Mouse (Mus musculus) CH12.LX (cell line): ENCODE results near the gene C1ra. TPM values are rescaled to one million over a fixed set of nuclear protein-coding genes. Genes with fewer than 3 reads are reported as not detected.
"Not testable (repeated sequence)": the region's sequence is repeated elsewhere in the genome, so short reads cannot be mapped to it uniquely, and the experiment has no call there.

ENCODE experiments used
- DNase-seq: peaks from one replicate; pipeline ENCODE4 v3.0.0-alpha.2; 2013; ENCODE audit errors: extremely low read depth
- H3K27ac ChIP-seq: 2 replicates; pipeline ENCODE4 v1.5.1; 2012; ENCODE audit warnings: low read depth, mild to moderate bottlenecking, control low read depth, moderate library complexity; ENCODE audit not compliant: insufficient read depth
- H3K27me3 ChIP-seq: replicated peaks from 2 replicates; pipeline ENCODE3; 2012; ENCODE audit warnings: inconsistent platforms
- H3K36me3 ChIP-seq, 2 experiments: replicated peaks in 1 of 2; 2 replicates each; pipeline versions ENCODE3 to v1.6.1; 2012; ENCODE audit warnings: inconsistent platforms in 1 of 2, low read length in 1 of 2, mild to moderate bottlenecking in 1 of 2, mixed read lengths in 1 of 2, moderate library complexity in 1 of 2; ENCODE audit not compliant: control insufficient read depth in 1 of 2, insufficient read depth in 1 of 2
- H3K4me1 ChIP-seq, 2 experiments: 2 replicates each; pipeline ENCODE4 v1.6.1; 2012; ENCODE audit warnings: inconsistent platforms in 1 of 2, moderate library complexity in 1 of 2; ENCODE audit not compliant: insufficient read depth in 2 of 2, control insufficient read depth in 1 of 2
- H3K4me2 ChIP-seq: 2 replicates; pipeline ENCODE4 v1.6.1; 2012; ENCODE audit warnings: low read depth, mild to moderate bottlenecking, control low read depth; ENCODE audit not compliant: poor library complexity, insufficient read depth, severe bottlenecking
- H3K4me3 ChIP-seq, 3 experiments: fragments of 150-350 bp in 1 of 3; sonication (generic) in 1 of 3; replicated peaks in 1 of 3; 2 replicates each; pipeline versions ENCODE3 to v1.5.1; 2011 to 2012; ENCODE audit warnings: low read depth in 2 of 3, low read length in 2 of 3, mild to moderate bottlenecking in 2 of 3, moderate library complexity in 2 of 3, control low read depth in 1 of 3, improper control_type of control experiment in 1 of 3, inconsistent platforms in 1 of 3, mixed read lengths in 1 of 3; ENCODE audit not compliant: poor library complexity in 1 of 3
- H3K79me2 ChIP-seq: replicated peaks from 2 replicates; pipeline ENCODE4 v1.6.1; 2012; ENCODE audit warnings: mild to moderate bottlenecking, moderate library complexity; ENCODE audit not compliant: control insufficient read depth, poor library complexity, insufficient read depth, severe bottlenecking; ENCODE audit errors: extremely low read depth
- H3K9ac ChIP-seq: 2 replicates; pipeline ENCODE4 v1.6.1; 2012; ENCODE audit warnings: low read depth, mild to moderate bottlenecking, control low read depth, moderate library complexity; ENCODE audit not compliant: insufficient read depth
- H3K9me3 ChIP-seq: replicated peaks from 2 replicates; pipeline ENCODE3; 2012; ENCODE audit warnings: low read length, inconsistent platforms, mixed read lengths
- CHD1 ChIP-seq: IDR thresholded peaks from 2 replicates; pipeline ENCODE4 v1.6.1; 2012; ENCODE audit warnings: low read depth, low read length, improper control_type of control experiment, inconsistent platforms
- CTCF ChIP-seq, 2 experiments: IDR thresholded peaks in 1 of 2; conservative IDR thresholded peaks in 1 of 2; 2 replicates each; pipeline ENCODE4 v1.5.1; 2011 to 2012; ENCODE audit warnings: low read depth in 2 of 2, low read length in 2 of 2, improper control_type of control experiment in 1 of 2, inconsistent platforms in 1 of 2, mild to moderate bottlenecking in 1 of 2, moderate library complexity in 1 of 2
- ETS1 ChIP-seq: conservative IDR thresholded peaks from 2 replicates; pipeline ENCODE4 v1.6.1; 2012; ENCODE audit warnings: low read depth, mild to moderate bottlenecking, inconsistent platforms, low read length, improper control_type of control experiment, moderate library complexity
- GABPA ChIP-seq: IDR thresholded peaks from 2 replicates; pipeline ENCODE4 v1.6.1; 2012; ENCODE audit warnings: low read depth, low read length, improper control_type of control experiment, inconsistent platforms; ENCODE audit not compliant: insufficient replicate concordance
- HCFC1 ChIP-seq: IDR thresholded peaks from 2 replicates; pipeline ENCODE4 v1.6.1; 2012; ENCODE audit warnings: low read depth, mild to moderate bottlenecking, inconsistent platforms, low read length, improper control_type of control experiment
- JUND ChIP-seq: conservative IDR thresholded peaks from 2 replicates; pipeline ENCODE4 v1.6.1; 2011; ENCODE audit warnings: low read depth, low read length, improper control_type of control experiment
- MAX ChIP-seq: IDR thresholded peaks from 2 replicates; pipeline ENCODE4 v1.6.1; 2011; ENCODE audit warnings: low read length, improper control_type of control experiment
- MAZ ChIP-seq: IDR thresholded peaks from 2 replicates; pipeline ENCODE4 v1.6.1; 2012; ENCODE audit warnings: low read depth, mild to moderate bottlenecking, inconsistent platforms, low read length, improper control_type of control experiment, moderate library complexity
- MXI1 ChIP-seq: IDR thresholded peaks from 2 replicates; pipeline ENCODE4 v1.6.1; 2011; ENCODE audit warnings: mild to moderate bottlenecking, low read depth, low read length, improper control_type of control experiment
- MYC ChIP-seq: IDR thresholded peaks from 2 replicates; pipeline ENCODE4 v1.6.1; 2011; ENCODE audit warnings: low read depth, mild to moderate bottlenecking, improper control_type of control experiment, low read length
- RAD21 ChIP-seq: IDR thresholded peaks from 2 replicates; pipeline ENCODE4 v1.6.1; 2011; ENCODE audit warnings: low read depth, mild to moderate bottlenecking, low read length, improper control_type of control experiment, moderate library complexity
- RCOR1 ChIP-seq: conservative IDR thresholded peaks from 2 replicates; pipeline ENCODE4 v1.6.1; 2012; ENCODE audit warnings: low read depth, mild to moderate bottlenecking, inconsistent platforms, low read length, improper control_type of control experiment
- SIN3A ChIP-seq: IDR thresholded peaks from 2 replicates; pipeline ENCODE4 v1.6.1; 2012; ENCODE audit warnings: low read length, improper control_type of control experiment, inconsistent platforms
- TBP ChIP-seq: conservative IDR thresholded peaks from 2 replicates; pipeline ENCODE4 v1.6.1; 2011; ENCODE audit warnings: low read depth, low read length, improper control_type of control experiment
- UBTF ChIP-seq: IDR thresholded peaks from 2 replicates; pipeline ENCODE4 v1.6.1; 2012; ENCODE audit warnings: low read depth, mild to moderate bottlenecking, inconsistent platforms, low read length, improper control_type of control experiment, moderate library complexity
- USF1 ChIP-seq: IDR thresholded peaks from 2 replicates; pipeline ENCODE4 v1.6.1; 2014; ENCODE audit warnings: low read depth, mild to moderate bottlenecking, inconsistent platforms, low read length, improper control_type of control experiment
- USF2 ChIP-seq: conservative IDR thresholded peaks from 2 replicates; pipeline ENCODE4 v1.6.1; 2011; ENCODE audit warnings: low read depth, low read length, improper control_type of control experiment
- ZNF384 ChIP-seq: IDR thresholded peaks from 2 replicates; pipeline ENCODE4 v1.6.1; 2012; ENCODE audit warnings: low read depth, low read length, improper control_type of control experiment, inconsistent platforms
- dilution Hi-C: fragments of 300-500 bp; cut with MboI; formaldehyde crosslinking; loops from 2 replicates; pipeline ENCODE4 v1.14.3; 2020; ENCODE audit warnings: low sequenced_read_pairs; ENCODE audit not compliant: extremely low pct_unique_long_range_greater_than_20kb, extremely low pct_ligation_motif_present
- in situ Hi-C: fragments of 300-500 bp; cut with MboI; formaldehyde crosslinking; loops from 3 replicates; pipeline ENCODE4 v1.14.3; 2019; ENCODE audit warnings: low sequenced_read_pairs, low pct_ligation_motif_present, low pct_unique_long_range_greater_than_20kb, mixed read lengths
- polyA plus RNA-seq: library from polyadenylated mRNA; unstranded; fragments of >175 nt; gene quantifications from 2 replicates; pipeline ENCODE4 v1.2.1, GENCODE M21; 2012; ENCODE audit warnings: low read depth; ENCODE audit not compliant: insufficient read length
- total RNA-seq, 2 experiments: library from RNA; depleted of rRNA; stranded (reverse); fragments of 300-350 nt in 1 of 2; fragments of >200 nt in 1 of 2; gene quantifications; 2 replicates each; pipeline ENCODE4 v1.2.3; 2012 to 2014

C1ra gene
- total and polyA plus RNA-seq, 3 experiments = 8.4 to 21.9 (median 19.8) TPM

DNA sequence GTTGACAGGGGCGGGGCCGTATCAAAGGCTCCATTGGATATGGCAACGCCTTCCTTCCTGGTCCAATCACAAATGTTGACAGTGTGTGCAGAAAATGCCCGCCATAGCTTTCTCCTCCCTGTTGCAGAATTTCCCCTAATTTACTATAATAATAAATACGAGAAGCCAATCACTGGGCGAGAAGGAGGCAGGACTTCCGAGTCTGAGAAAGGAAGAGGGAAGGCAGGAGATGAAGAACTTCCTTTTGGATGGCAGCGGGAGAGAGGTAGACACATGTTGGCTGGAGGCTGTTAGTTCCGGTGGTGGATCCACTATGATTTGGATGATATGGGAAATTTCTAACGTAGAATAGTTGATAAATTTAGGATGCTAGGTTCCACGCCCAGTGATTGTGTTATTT is 37.6 kb upstream of the C1ra start (continued):
- TF ChIP-seq MXI1 (no peak), SIN3A (no peak), ETS1 (no peak), MAX (no peak; the same call in none of the 2 replicates), HCFC1 (peak; percentile 75), RAD21 (no peak), CHD1 (no peak), JUND (no peak), USF1 (no peak), ZNF384 (no peak), GABPA (no peak), UBTF (no peak), TBP (peak; percentile 98), USF2 (no peak), RCOR1 (no peak)

- dilution Hi-C loops, H3K36me3 ChIP-seq, H3K27ac ChIP-seq, H3K79me2 ChIP-seq, H3K9me3 ChIP-seq: not testable (repeated sequence)
- Histone ChIP-seq H3K4me3 (peak overlapping the region; percentile 69 to 92 (median 82)), H3K4me2 (peak overlapping the region; percentile 32; the same call in 1 of the 2 replicates), H3K9ac (peak overlapping the region; percentile 87; the same call in 1 of the 2 replicates), H3K4me1 (peaks cover 15 to 42% of the 10 kb centered on the region in 2 experiments), H3K27me3 (peaks cover 34% of the 10 kb centered on the region)
- peak; percentile 31 for DNase-seq
- in situ Hi-C loops = loop anchor here (10.0 kb wide), 1 partner anchor 69 kb away; the partner anchor contains the start of gene C1s1
- TF ChIP-seq CTCF (conservative IDR thresholded peaks at IDR 0.05 in 1 of 2, IDR thresholded peaks at IDR 0.05 in 1 of 2; ENCODE audit: low read depth in 2 of 2, low read length in 2 of 2) (peak in 1 of 2 experiments; percentile 44; a peak in 2 of 4 replicates), MYC (0 out of 2 replicates have a peak, but pooled peaks have one; percentile 50)
Observed at GRCm38 (mm10) chr6:124475335-124476075, 36.7 kb upstream of the C1ra start.

GRCm38 (mm10) chr6:124476216-124476615 is 36.0 kb upstream of the C1ra start:
- peaks cover 17 to 48% of the 10 kb centered on the region in 2 experiments for H3K4me1 ChIP-seq
- in situ Hi-C loops (loop anchor here (10.0 kb wide), 1 partner anchor 69 kb away; the partner anchor contains the start of gene C1s1), dilution Hi-C loops (no loop called here)
- peak overlapping the region; percentile 67; the same call in 1 of the 2 replicates for H3K9ac ChIP-seq
- H3K27ac ChIP-seq = peak overlapping the region; percentile 68
- no peaks in the 10 kb centered on the region for H3K36me3 ChIP-seq
- TF ChIP-seq USF2 (no peak), MAZ (0 out of 2 replicates have a peak, but pooled peaks have one; percentile 38)
- peak overlapping the region; percentile 57 for H3K4me2 ChIP-seq
- no peak for DNase-seq
- no peaks in the 10 kb centered on the region for H3K9me3 ChIP-seq
- peak overlapping the region; percentile 45 to 51 (median 45) for H3K4me3 ChIP-seq
- peaks cover 4% of the 10 kb centered on the region; the same call in 1 of the 2 replicates for H3K79me2 ChIP-seq
- H3K27me3 ChIP-seq = peaks cover 29% of the 10 kb centered on the region
